Mouse (Mus musculus): ENCODE measurements around the gene Nlgn1. TPM values are rescaled to one million over a fixed set of nuclear protein-coding genes. Genes with fewer than 3 reads are reported as not detected.

Nlgn1 gene
- polyA plus RNA-seq, 1 experiment from 2014 or later: 1.5 TPM

DNA sequence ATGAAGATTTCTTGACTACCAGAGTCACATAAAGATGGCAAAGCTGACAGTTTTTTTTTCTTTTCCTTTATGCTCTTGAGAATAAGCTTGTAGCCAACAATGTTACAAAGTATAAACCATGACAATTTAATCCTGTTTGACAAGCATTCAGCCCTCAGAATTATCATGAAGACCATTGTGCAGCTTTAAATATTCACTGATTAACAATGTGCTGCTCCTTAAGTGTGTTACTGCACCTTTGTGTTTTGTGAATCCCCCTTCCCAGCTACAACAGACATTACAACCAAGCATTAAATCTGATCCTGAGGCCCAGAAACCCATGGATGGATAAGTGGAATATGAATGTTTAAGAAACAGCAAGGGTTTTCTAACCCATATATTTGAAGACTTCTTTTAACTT, 434.8 kb downstream of the Nlgn1 start:
- Histone ChIP-seq H3K4me2 (no peak overlapping the region), H3K9ac (no peak overlapping the region), H3K4me1 (no peaks in the 10 kb centered on the region), H3K9me3 (no peaks in the 10 kb centered on the region), H3K27ac (no peak overlapping the region), H3K4me3 (no peak overlapping the region), H3K36me3 (no peaks in the 10 kb centered on the region), H3K27me3 (no peaks in the 10 kb centered on the region)
- ATAC-seq (ENCODE audit: borderline replicate concordance, extremely low read depth, low FRiP score, low TSS enrichment): no peak

DNA sequence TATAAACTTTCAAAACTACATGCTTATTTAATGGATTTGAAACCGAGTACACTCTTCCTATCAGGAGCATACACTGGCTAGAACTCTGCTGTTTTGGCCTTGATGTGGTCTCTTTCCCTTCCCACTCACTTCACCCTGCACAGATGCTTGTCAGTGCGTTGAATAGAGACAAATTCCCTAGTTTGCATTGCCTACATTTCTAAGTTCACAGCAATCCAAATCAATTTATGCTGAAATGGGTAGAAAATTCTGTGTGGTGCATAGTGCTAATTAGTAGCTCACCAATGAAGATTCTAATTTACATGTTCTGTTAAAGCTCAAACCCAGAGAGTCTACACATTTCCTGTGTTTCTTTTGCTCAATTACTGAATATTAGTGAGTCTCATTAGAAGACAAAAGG, 447.5 kb downstream of the Nlgn1 start:
- H3K9me3 ChIP-seq: no peaks in the 10 kb centered on the region
- H3K36me3 ChIP-seq: no peaks in the 10 kb centered on the region
- 66% methylated on average over 2 of the region's 2 CpGs for WGBS
- H3K27me3 ChIP-seq: no peaks in the 10 kb centered on the region
- no peak overlapping the region for H3K27ac ChIP-seq
- ATAC-seq (ENCODE audit: borderline replicate concordance, extremely low read depth, low FRiP score, low TSS enrichment): no peak
- H3K9ac ChIP-seq: no peak overlapping the region
- no peak overlapping the region for H3K4me2 ChIP-seq
- H3K4me3 ChIP-seq: no peak overlapping the region
- no peaks in the 10 kb centered on the region for H3K4me1 ChIP-seq

DNA sequence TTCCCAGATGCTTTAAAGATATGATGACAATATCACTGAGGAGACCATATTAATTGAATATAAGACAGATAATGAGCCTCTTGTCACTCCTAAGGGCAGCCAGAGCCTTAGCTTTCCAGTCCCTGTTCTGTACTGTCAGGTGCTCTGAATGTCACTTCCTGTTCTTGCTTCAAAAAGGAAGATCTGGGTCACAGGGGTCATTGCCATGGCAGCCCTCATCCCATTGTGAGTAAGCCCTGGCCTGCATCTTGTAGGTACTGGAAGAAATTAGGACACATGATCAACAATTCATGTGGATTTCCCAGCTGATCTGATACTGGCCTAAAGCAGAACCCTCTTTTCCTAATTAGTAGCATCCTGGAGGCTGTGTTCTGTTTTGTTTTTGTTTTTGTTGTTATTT, 463.1 kb downstream of the Nlgn1 start:
- Histone ChIP-seq H3K27me3 (no peaks in the 10 kb centered on the region), H3K27ac (no peak overlapping the region), H3K9ac (no peak overlapping the region), H3K36me3 (no peaks in the 10 kb centered on the region), H3K9me3 (no peaks in the 10 kb centered on the region), H3K4me2 (no peak overlapping the region), H3K4me3 (no peak overlapping the region), H3K4me1 (no peaks in the 10 kb centered on the region)
- ATAC-seq (ENCODE audit: borderline replicate concordance, extremely low read depth, low FRiP score, low TSS enrichment): no peak

DNA sequence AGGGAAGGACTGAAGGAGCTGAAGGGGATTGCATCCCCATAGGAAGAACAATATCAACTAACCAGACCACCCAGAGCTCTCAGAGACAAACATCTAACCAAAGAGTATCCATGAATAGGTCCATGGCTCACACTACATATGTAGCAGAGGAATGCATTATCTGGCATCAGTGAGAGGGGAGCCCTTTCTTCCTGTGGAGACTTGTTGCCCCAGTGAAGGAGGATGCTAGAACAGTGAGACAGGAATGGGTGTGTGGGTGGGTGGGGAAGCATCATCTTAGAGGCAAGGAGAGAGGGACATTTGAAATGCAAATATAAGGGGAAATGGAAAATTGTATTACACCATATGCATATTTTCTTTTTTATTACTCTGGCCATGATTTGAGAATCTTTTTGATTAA, 473.9 kb downstream of the Nlgn1 start:
- Histone ChIP-seq H3K4me1 (no peaks in the 10 kb centered on the region), H3K4me3 (no peak overlapping the region), H3K9ac (no peak overlapping the region), H3K9me3 (no peaks in the 10 kb centered on the region), H3K4me2 (no peak overlapping the region), H3K36me3 (no peaks in the 10 kb centered on the region), H3K27me3 (no peaks in the 10 kb centered on the region), H3K27ac (no peak overlapping the region)
- ATAC-seq (ENCODE audit: borderline replicate concordance, extremely low read depth, low FRiP score, low TSS enrichment): no peak

DNA sequence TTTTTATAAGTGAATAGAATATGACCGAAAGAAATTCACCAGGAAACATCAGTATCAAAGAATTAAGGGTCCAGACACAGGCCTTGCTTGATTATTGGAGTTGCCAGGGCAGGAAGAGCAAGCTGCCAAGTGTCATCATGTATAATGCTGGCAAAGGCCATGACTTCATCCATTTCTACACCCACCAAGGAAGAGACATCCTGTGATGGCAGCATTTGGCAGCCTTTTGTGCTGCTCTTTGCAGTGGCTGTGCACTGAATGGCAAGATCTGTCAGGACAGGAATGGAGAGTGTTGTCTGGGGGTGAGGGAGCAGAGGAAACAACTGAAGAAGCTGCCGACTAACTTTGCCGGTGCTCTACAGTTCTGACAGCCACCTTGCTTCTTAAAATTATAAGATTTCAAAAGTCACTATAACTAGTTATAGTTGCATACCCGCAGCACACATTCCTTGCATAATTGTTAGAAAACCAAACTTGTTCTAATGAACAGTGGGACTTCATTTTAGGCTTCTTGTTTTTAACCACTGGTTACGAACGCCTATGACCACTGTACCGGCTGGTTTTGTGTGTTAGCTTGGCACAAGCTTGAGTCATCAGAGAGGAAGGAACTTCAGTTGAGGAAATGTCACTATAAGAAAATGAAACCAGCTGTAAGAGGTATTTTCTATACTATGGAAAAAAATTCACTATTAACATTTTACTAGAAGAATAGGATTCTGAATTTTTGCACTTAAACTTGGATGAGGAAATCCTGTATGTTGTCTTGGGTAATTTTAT, 487.4 kb downstream of the Nlgn1 start:
- H3K36me3 ChIP-seq: no peaks in the 10 kb centered on the region
- no peak overlapping the region for H3K4me2 ChIP-seq
- H3K9me3 ChIP-seq: no peaks in the 10 kb centered on the region
- H3K9ac ChIP-seq: no peak overlapping the region
- 84% methylated on average over 7 of the region's 7 CpGs for WGBS
- H3K27me3 ChIP-seq: no peaks in the 10 kb centered on the region
- H3K27ac ChIP-seq: no peak overlapping the region
- H3K4me1 ChIP-seq: no peaks in the 10 kb centered on the region
- ATAC-seq (ENCODE audit: borderline replicate concordance, extremely low read depth, low FRiP score, low TSS enrichment): no peak
- H3K4me3 ChIP-seq: no peak overlapping the region

DNA sequence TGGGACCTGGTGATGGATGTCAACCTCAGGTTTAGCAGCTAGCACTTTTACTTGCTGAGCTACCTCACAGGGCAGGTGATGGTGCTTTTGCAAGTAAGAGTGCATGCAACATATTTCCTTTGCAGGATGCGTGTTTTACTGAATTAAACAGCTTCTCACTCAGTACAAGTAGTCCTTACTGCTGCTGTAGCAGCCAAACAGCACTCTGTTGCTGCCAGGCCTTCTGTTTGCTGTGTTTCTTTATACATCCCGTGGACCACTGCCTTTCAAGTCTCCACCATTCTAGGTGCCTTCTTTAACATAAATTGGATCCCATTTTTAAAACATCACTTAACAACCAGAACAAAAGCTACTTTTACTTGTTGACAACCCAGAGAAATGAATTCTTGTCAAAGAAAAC, 502.0 kb downstream of the Nlgn1 start:
- Histone ChIP-seq H3K27ac (no peak overlapping the region), H3K36me3 (no peaks in the 10 kb centered on the region)

DNA sequence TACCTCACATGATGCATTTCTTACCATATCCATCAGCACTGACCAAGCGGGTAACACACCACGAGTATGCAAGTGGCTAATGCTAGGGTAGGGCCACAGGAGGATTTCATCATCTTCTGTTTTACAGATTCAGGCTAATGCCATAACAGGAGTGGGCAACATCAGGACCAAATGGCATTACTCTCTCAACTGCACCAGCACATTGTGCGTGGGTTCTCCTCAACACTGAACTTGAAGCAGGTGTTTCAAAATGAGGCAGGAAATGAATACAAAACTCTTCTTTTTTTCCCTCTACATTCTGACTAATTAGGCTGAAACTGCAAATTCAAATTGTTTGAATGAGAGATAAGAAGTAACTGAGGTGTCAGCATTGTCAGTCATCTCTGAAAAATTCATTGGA, 518.9 kb downstream of the Nlgn1 start:
- WGBS: 85% methylated on average over 3 of the region's 3 CpGs
- H3K4me2 ChIP-seq: no peak overlapping the region

More for the DNA sequence above, 502.0 kb downstream of the Nlgn1 start:
- Histone ChIP-seq H3K4me1 (no peaks in the 10 kb centered on the region), H3K4me3 (no peak overlapping the region), H3K9me3 (no peaks in the 10 kb centered on the region), H3K27me3 (no peaks in the 10 kb centered on the region), H3K4me2 (no peak overlapping the region), H3K9ac (no peak overlapping the region)
- no peak for ATAC-seq (ENCODE audit: borderline replicate concordance, extremely low read depth, low FRiP score, low TSS enrichment)
- 71% methylated on average over 2 of the region's 2 CpGs for WGBS

DNA sequence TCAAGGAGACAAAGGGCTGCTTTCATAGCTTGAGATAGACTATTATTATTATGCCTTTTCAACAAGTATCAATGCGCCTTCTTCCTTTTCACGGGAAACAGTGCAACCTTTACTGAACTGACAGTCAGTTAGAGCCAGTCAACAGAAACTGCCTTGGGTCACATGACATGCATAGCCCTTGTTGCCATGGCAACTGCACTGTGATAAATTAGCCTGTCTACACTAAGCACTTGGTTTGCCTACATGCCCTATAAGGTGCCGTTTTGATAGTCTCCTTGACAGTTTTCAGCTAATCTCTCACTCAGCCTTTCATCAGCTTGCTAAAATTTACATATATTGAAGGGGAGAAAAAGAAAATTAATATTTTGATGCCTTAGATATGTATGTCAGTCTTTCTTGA, 524.7 kb downstream of the Nlgn1 start:
- H3K36me3 ChIP-seq: no peaks in the 10 kb centered on the region
- 30% methylated on average over 3 of the region's 3 CpGs for WGBS
- no peak for ATAC-seq (ENCODE audit: borderline replicate concordance, extremely low read depth, low FRiP score, low TSS enrichment)
- H3K27me3 ChIP-seq: no peaks in the 10 kb centered on the region
- H3K4me3 ChIP-seq: no peak overlapping the region
- H3K4me1 ChIP-seq: no peaks in the 10 kb centered on the region
- no peak overlapping the region for H3K27ac ChIP-seq
- H3K9ac ChIP-seq: no peak overlapping the region
- no peaks in the 10 kb centered on the region for H3K9me3 ChIP-seq
- no peak overlapping the region for H3K4me2 ChIP-seq

More for the DNA sequence above, 518.9 kb downstream of the Nlgn1 start:
- Histone ChIP-seq H3K36me3 (no peaks in the 10 kb centered on the region), H3K9me3 (no peaks in the 10 kb centered on the region), H3K9ac (no peak overlapping the region), H3K27me3 (no peaks in the 10 kb centered on the region), H3K4me3 (no peak overlapping the region), H3K27ac (no peak overlapping the region), H3K4me1 (no peaks in the 10 kb centered on the region)
- no peak for ATAC-seq (ENCODE audit: borderline replicate concordance, extremely low read depth, low FRiP score, low TSS enrichment)

DNA sequence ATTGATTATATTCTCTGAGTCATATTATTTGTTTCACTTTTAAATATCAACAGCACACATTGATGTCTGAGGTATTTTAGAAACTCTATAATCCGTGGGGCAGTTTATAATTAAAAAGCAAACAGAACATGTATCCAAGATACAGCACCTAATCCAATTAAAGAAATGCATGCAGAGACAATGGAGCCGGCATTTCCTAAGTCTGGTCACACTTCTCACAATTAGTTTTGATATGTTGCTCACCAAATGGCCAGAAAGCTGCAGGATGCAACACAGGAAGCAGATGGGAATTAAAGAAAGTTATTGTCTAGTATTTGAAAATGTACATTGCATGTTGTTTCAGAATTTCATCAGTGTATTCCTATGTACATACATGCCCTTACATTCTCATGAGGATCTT, 550.6 kb downstream of the Nlgn1 start:
- 68% methylated on average over 2 of the region's 2 CpGs for WGBS
- H3K9me3 ChIP-seq: no peaks in the 10 kb centered on the region

DNA sequence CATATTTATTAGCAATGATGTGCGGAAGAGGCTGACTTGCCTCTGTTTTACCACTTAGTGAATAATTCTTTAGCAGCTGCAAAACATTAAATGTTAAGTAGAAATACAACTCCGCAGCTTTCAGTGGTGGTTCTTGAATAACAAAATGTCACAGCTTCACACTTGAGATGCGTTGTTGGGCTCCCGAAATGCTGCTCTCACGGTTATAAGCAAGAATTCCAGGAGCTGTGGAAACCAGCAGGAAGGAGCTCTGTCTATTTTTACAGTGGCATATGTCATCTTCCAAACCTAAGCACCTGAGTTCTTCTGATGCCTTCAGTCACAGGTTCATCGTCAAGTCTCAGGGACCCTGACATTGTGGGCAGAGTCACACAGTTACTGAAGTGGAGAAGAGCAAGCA, 556.8 kb downstream of the Nlgn1 start:
- no peak overlapping the region for H3K4me2 ChIP-seq
- H3K36me3 ChIP-seq: no peaks in the 10 kb centered on the region
- H3K9ac ChIP-seq: no peak overlapping the region
- H3K9me3 ChIP-seq: no peaks in the 10 kb centered on the region
- ATAC-seq (ENCODE audit: borderline replicate concordance, extremely low read depth, low FRiP score, low TSS enrichment): no peak
- no peak overlapping the region for H3K27ac ChIP-seq
- 69% methylated on average over 6 of the region's 6 CpGs for WGBS
- no peaks in the 10 kb centered on the region for H3K4me1 ChIP-seq
- H3K27me3 ChIP-seq: no peaks in the 10 kb centered on the region
- H3K4me3 ChIP-seq: no peak overlapping the region

More for the DNA sequence above, 550.6 kb downstream of the Nlgn1 start:
- no peaks in the 10 kb centered on the region for H3K27me3 ChIP-seq
- no peak overlapping the region for H3K4me3 ChIP-seq
- H3K4me1 ChIP-seq: no peaks in the 10 kb centered on the region
- ATAC-seq (ENCODE audit: borderline replicate concordance, extremely low read depth, low FRiP score, low TSS enrichment): no peak
- H3K4me2 ChIP-seq: no peak overlapping the region
- H3K9ac ChIP-seq: no peak overlapping the region
- H3K36me3 ChIP-seq: no peaks in the 10 kb centered on the region
- no peak overlapping the region for H3K27ac ChIP-seq

DNA sequence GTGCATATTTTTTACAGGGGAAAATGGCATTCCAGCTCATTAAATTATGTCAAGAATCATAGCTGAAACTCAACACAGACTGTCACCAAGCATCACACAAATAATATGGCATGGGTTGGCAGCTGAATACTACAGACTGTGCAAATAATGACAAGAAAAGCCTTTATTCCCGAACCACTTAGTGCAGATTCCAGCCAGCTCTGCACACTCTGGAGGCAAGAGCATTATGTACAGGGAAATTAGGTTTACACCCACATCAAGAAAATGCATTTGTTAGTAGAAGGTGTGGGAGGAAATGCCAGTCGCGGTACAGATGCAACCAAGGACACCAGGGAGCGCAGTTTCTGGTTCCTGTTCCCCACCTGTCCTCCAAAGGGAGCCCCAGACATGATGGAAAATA, 558.4 kb downstream of the Nlgn1 start:
- H3K4me3 ChIP-seq: no peak overlapping the region
- no peaks in the 10 kb centered on the region for H3K4me1 ChIP-seq
- H3K36me3 ChIP-seq: no peaks in the 10 kb centered on the region
- H3K9ac ChIP-seq: no peak overlapping the region
- H3K27me3 ChIP-seq: no peaks in the 10 kb centered on the region
- ATAC-seq (ENCODE audit: borderline replicate concordance, extremely low read depth, low FRiP score, low TSS enrichment): no peak
- no peaks in the 10 kb centered on the region for H3K9me3 ChIP-seq
- H3K4me2 ChIP-seq: no peak overlapping the region
- H3K27ac ChIP-seq: no peak overlapping the region
- WGBS: 66% methylated on average over 4 of the region's 4 CpGs

DNA sequence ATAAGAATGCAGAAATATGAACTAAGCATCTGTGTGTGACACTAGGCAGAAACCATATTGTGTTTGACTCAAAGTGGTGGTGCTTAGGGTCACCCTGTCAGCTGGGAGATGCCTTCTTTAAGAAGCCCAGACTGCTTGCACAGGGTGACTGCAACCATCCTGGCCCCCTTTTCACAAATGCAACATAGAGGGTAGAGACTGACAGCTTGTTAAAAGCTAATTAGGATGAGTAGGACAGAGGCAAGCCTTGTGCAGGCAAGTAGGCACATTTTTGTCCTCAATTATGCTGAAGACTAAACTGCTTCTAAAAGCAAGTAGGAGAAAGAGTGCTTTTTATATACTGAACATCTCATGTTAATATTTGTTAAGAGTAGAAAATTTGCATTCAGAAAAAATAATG, 558.8 kb downstream of the Nlgn1 start:
- no peak overlapping the region for H3K4me2 ChIP-seq
- H3K4me3 ChIP-seq: no peak overlapping the region
- H3K27ac ChIP-seq: no peak overlapping the region
- no peaks in the 10 kb centered on the region for H3K27me3 ChIP-seq
- no peak overlapping the region for H3K9ac ChIP-seq
- ATAC-seq (ENCODE audit: borderline replicate concordance, extremely low read depth, low FRiP score, low TSS enrichment): no peak
- H3K36me3 ChIP-seq: no peaks in the 10 kb centered on the region
- H3K9me3 ChIP-seq: no peaks in the 10 kb centered on the region
- no peaks in the 10 kb centered on the region for H3K4me1 ChIP-seq

DNA sequence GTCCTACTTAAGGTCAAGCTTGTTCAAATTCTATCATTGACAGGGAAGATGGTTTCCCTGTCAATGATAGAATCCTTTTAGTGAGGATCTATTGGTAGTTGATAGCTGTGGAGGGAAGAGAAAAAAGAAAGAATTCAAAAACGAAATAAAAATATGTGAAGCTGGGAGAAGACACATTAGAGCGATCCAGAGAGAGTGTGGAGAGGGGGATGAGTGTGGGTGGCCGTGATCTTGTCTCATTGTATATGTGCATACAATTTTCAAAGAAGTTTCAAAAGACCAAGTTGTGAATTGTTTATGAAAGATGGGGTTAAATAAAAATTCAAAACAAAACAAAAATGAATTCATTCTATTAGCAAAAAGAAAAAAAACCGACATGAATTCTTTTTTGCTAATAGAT, 568.6 kb downstream of the Nlgn1 start:
- no peak for ATAC-seq (ENCODE audit: borderline replicate concordance, extremely low read depth, low FRiP score, low TSS enrichment)
- no peaks in the 10 kb centered on the region for H3K27me3 ChIP-seq
- WGBS: 78% methylated on average over 4 of the region's 4 CpGs
- no peak overlapping the region for H3K27ac ChIP-seq
- H3K4me1 ChIP-seq: no peaks in the 10 kb centered on the region
- H3K4me3 ChIP-seq: no peak overlapping the region
- no peaks in the 10 kb centered on the region for H3K9me3 ChIP-seq
- H3K9ac ChIP-seq: no peak overlapping the region
- H3K36me3 ChIP-seq: no peaks in the 10 kb centered on the region
- H3K4me2 ChIP-seq: no peak overlapping the region

Data from lung, embryonic 15.5 days (tissue).